Mouse (Mus musculus): ENCODE measurements around the gene Slc24a3.

The Slc24a3 gene

GRCm38 (mm10) chr2:145232764-145233484 is 65.4 kb downstream of the Slc24a3 start:
- TF ChIP-seq GATA4 (IDR thresholded peaks at IDR 0.05; ENCODE audit: insufficient replicate concordance, low read length), result no peak

DNA sequence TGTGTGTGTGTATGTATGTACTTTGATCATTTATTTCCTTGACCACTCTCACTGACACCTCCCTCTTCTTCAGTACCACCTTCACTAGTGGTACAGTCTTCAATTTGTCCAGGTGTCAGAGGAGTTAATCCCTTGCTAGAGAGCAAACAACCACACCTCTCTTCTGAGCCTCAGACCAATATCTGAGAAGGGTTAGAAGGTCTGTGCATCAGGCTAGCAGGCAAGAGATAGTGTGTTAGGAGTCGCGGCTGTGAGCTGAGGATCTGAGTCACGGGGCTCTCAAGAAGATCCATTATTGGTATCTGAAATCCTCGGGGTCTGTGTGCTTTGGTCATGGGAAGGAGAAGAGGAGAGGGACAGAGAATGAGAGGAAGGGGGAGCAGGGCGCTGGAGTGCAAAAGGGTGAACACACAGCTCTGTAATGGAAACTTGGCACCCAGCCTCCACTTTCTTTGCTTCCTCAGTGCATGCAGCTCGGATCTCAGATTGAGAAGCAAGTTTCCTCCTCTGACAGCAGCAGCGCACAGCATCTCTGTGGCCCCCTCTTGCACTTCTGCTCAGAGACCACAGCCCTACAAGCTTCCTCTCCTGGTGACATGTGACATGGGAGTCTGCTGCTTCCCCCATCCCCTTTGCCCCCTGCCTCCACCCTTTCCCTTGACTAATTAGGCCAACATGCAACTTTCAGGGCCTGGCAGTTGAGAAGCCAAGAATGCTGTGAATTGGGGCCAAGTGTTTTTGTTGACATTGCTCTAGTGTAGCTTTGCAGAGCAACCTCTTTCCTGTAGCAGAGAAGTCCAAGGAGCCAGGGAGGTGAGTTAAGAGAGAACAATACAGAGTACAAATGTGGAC is 66.2 kb downstream of the Slc24a3 start:
- TF ChIP-seq GATA4 (IDR thresholded peaks at IDR 0.05; ENCODE audit: insufficient replicate concordance, low read length), result no peak

DNA sequence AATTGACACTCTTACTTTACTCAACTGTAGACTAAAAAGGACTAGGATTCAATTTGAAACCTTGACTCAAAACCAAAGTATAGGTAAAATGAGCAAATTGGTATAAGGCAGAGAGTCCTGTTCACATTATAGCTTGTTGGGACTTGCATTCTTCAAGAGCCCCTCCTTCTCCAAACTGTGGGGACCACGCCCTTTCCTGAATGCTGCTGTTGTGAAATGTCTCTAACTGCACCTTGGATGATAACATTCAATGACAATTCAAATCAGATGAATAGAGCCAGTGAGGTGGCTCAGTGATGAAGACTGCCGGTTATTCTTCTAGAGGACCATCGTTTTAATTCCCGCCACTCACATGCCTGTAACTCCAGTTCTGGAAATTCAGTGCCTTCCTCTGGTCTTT is 78.8 kb downstream of the Slc24a3 start:
- TF ChIP-seq GATA4 (IDR thresholded peaks at IDR 0.05; ENCODE audit: insufficient replicate concordance, low read length), result no peak

GRCm38 (mm10) chr2:145248185-145248584 is 80.6 kb downstream of the Slc24a3 start:
- TF ChIP-seq GATA4 (IDR thresholded peaks at IDR 0.05; ENCODE audit: insufficient replicate concordance, low read length), result no peak

GRCm38 (mm10) chr2:145257332-145257731 is 89.8 kb downstream of the Slc24a3 start:
- TF ChIP-seq GATA4 (IDR thresholded peaks at IDR 0.05; ENCODE audit: insufficient replicate concordance, low read length), result no peak

DNA sequence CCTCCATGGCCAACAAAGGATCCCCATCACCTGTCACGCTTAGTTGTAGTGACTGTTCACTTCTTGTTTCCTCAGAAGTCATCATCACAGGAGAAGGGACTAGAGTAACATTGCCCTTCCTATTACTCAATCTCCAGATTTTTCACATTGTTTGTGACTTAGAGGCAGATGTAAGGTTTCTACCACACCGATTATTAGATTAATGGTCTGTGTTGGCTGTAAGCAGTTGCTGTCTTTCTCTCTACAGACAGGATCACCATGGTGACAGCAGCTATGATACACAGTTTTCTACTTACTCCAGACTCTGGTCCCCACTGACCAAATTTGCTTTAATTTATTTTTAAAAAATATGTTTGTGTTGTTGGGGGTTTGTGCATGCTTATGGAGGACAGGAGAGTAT is 90.3 kb downstream of the Slc24a3 start:
- TF ChIP-seq GATA4 (IDR thresholded peaks at IDR 0.05; ENCODE audit: insufficient replicate concordance, low read length), result no peak

DNA sequence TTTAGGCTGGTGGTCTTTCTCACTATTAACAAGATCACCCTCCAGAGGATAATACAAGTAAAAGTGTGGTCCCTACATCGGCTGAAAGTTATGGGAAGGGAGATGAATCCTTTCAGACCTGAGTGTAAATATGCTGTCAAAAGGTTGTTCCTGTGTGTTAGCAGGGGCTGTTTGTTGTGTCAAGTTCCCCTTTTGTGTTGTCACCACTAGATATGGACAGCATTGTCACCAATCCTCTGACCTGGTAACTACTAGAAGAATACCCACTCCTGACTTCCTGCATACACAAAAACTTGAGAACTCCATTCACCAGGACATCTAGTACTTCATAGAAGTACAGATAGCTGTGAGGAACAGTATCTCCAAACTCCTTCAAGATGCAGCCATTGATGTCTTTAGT is 93.0 kb downstream of the Slc24a3 start:
- TF ChIP-seq GATA4 (IDR thresholded peaks at IDR 0.05; ENCODE audit: insufficient replicate concordance, low read length), result no peak

DNA sequence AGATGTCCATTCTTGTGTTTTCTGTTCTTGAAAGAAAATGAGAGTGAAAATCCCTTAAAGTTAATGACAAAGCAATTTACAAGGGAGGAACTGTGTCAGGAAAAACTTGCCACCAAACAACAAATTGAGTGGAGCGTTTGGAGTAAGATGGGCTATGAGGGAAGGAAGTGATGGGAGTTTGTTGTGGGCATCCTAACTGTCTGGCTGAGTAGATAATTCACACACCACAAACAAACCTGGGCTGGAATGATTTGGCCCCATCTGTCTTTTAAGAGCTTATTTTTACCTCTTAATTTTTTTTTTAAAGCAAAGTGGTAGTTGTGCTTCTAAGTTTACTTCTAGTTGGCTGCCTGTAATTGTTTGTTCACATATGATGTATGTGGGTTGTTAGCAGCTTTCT is 94.6 kb downstream of the Slc24a3 start:
- no peak for TF ChIP-seq GATA4 (IDR thresholded peaks at IDR 0.05; ENCODE audit: insufficient replicate concordance, low read length)

- TF ChIP-seq GATA4 (IDR thresholded peaks at IDR 0.05; ENCODE audit: insufficient replicate concordance, low read length), result no peak
Observed at GRCm38 (mm10) chr2:145266723-145267122, 99.2 kb downstream of the Slc24a3 start.

DNA sequence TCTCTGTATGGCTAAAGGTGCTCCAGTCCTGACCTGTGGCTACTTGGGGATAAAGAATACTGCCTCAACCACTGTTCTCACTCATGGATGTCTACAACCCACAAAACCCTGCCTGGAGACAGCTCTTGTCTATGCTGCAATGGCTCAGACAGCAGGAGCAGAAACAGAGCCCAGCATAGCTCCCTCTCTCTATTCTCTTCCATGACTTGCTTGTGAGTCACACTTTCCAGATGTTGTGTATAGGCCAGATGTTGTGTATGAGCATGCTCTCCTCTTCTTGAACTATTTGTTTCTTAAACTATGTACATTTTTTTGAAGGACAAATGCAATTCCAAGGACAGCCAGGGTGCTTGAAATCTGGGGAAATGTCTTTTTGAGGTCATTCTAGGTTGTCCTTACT is 101.4 kb downstream of the Slc24a3 start:
- TF ChIP-seq GATA4 (IDR thresholded peaks at IDR 0.05; ENCODE audit: insufficient replicate concordance, low read length), result no peak

- no peak for TF ChIP-seq GATA4 (IDR thresholded peaks at IDR 0.05; ENCODE audit: insufficient replicate concordance, low read length)
Observed at GRCm38 (mm10) chr2:145269410-145269809, 101.9 kb downstream of the Slc24a3 start.

- no peak for TF ChIP-seq GATA4 (IDR thresholded peaks at IDR 0.05; ENCODE audit: insufficient replicate concordance, low read length)
Observed at GRCm38 (mm10) chr2:145274016-145274677, 106.6 kb downstream of the Slc24a3 start.

- no peak for TF ChIP-seq GATA4 (IDR thresholded peaks at IDR 0.05; ENCODE audit: insufficient replicate concordance, low read length)
Observed at GRCm38 (mm10) chr2:145279336-145279735, 111.8 kb downstream of the Slc24a3 start.

GRCm38 (mm10) chr2:145283746-145284145 is 116.2 kb downstream of the Slc24a3 start:
- no peak for TF ChIP-seq GATA4 (IDR thresholded peaks at IDR 0.05; ENCODE audit: insufficient replicate concordance, low read length)

- no peak for TF ChIP-seq GATA4 (IDR thresholded peaks at IDR 0.05; ENCODE audit: insufficient replicate concordance, low read length)
Observed at GRCm38 (mm10) chr2:145288501-145288900, 120.9 kb downstream of the Slc24a3 start.

GRCm38 (mm10) chr2:145291473-145291872 is 123.9 kb downstream of the Slc24a3 start:
- no peak for TF ChIP-seq GATA4 (IDR thresholded peaks at IDR 0.05; ENCODE audit: insufficient replicate concordance, low read length)

Measured in liver, adult (tissue).